Mouse (Mus musculus) Patski (cell line): ENCODE measurements around the gene Siah3. TPM values are rescaled to one million over a fixed set of nuclear protein-coding genes. Genes with fewer than 3 reads are reported as not detected.

Experiments
- ATAC-seq: fragments of 100-300 bp; one replicate; pipeline ENCODE4 v1.8.0; 2021
- CTCF ChIA-PET: fragments of 350-600 bp; sonication (Branson Sonifier 250); formaldehyde crosslinking; loops from one replicate; lab custom pipeline; 2022; ENCODE audit warnings: inconsistent platforms; lab: Charles Lee
- POLR2A ChIA-PET: fragments of 350-600 bp; sonication (Branson Sonifier 250); formaldehyde crosslinking; loops from one replicate; lab custom pipeline; 2022; ENCODE audit warnings: antibody characterized with exemption, inconsistent platforms; lab: Charles Lee
- DNase-seq: peaks from one replicate; pipeline ENCODE4 v3.0.0-alpha.2; 2011; ENCODE audit warnings: low read depth, low spot score
- H3K27me3 ChIP-seq: fragments of 371-371 bp; one replicate; pipeline ENCODE4 v1.5.1; 2021
- CTCF ChIP-seq: fragments of 100-300 bp; IDR thresholded peaks from one replicate; pipeline ENCODE4 v1.5.1; 2021
- in situ Hi-C: fragments of 300-500 bp; cut with MboI; formaldehyde crosslinking; loops from 3 replicates; pipeline ENCODE4 v1.11.1; 2018; ENCODE audit warnings: low pct_unique_long_range_greater_than_20kb, mixed read lengths
- polyA plus RNA-seq: library from polyadenylated mRNA; unstranded; gene quantifications from one replicate; pipeline ENCODE4 v1.2.3, GENCODE M21; 2021

The Siah3 gene
- polyA plus RNA-seq, 1 experiment from 2014 or later: not detected

DNA sequence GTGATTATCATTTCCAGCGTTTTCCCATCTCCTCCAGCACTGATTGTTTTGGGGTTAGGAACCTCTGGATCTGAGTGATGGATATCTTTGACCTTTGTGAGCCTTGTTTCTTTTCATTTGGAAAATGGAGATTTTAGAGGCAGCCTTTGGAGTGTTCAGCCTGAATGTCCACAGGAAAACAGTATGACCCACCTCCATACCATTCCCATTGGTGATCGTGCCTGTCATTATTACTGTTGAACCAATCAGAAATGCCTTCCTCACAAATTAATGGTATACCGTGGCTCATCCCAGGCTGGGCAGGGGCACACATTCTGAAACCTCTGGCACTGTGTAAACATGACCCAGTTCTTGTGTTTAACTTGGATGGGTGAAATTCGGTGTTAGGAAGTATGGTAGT lies 6.0 kb downstream of the Siah3 start:
- ChIA-PET POLR2A (no interaction called here), CTCF (no interaction called here)
- no peak for DNase-seq
- TF ChIP-seq CTCF: no peak
- in situ Hi-C loops: no loop called here
- ATAC-seq: no peak
- peaks cover 57% of the 10 kb centered on the region for H3K27me3 ChIP-seq

DNA sequence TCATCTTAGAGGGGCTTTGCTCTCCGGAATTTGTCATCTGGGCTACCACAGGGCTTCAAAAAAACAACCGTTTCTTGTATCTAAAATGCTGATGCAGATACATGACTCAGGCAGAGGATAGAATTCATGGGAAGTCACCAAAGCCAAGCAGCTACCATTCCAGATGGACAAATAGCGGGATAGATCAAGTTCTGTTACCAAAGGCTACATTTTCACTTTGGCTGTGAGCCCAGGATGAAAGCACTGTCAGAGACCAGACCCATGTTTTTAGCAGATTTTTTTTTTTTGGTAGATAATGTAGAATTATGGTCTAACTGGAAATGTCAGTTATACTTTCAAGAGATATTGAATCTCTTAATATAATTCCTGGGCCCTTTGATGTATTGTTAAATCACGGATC lies 7.4 kb downstream of the Siah3 start:
- POLR2A ChIA-PET: no interaction called here
- CTCF ChIA-PET: no interaction called here
- no peak for ATAC-seq
- no peak for DNase-seq
- H3K27me3 ChIP-seq: peaks cover 49% of the 10 kb centered on the region
- in situ Hi-C loops: no loop called here
- TF ChIP-seq CTCF: no peak

DNA sequence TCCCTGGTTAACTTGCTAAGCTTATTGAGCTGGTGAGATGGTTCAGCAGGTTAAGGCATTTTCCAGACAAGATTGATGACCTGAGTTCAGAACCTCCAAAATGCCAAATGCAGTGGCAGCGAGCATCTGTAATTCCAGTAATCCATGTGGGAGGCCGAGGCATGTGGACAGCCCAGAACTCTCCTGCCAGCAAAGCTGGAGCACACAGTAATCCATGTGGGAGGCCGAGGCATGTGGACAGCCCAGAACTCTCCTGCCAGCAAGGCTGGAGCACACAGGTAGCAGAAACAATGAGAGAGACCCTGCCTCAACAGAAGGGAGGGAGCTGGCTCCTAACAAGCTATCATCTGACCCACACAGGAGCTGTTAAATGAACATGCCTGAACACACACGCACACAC lies 13.2 kb downstream of the Siah3 start:
- no peak for DNase-seq
- no peak for TF ChIP-seq CTCF
- ChIA-PET CTCF (no interaction called here), POLR2A (no interaction called here)
- in situ Hi-C loops: no loop called here
- no peak for ATAC-seq
- H3K27me3 ChIP-seq: peaks cover 37% of the 10 kb centered on the region

DNA sequence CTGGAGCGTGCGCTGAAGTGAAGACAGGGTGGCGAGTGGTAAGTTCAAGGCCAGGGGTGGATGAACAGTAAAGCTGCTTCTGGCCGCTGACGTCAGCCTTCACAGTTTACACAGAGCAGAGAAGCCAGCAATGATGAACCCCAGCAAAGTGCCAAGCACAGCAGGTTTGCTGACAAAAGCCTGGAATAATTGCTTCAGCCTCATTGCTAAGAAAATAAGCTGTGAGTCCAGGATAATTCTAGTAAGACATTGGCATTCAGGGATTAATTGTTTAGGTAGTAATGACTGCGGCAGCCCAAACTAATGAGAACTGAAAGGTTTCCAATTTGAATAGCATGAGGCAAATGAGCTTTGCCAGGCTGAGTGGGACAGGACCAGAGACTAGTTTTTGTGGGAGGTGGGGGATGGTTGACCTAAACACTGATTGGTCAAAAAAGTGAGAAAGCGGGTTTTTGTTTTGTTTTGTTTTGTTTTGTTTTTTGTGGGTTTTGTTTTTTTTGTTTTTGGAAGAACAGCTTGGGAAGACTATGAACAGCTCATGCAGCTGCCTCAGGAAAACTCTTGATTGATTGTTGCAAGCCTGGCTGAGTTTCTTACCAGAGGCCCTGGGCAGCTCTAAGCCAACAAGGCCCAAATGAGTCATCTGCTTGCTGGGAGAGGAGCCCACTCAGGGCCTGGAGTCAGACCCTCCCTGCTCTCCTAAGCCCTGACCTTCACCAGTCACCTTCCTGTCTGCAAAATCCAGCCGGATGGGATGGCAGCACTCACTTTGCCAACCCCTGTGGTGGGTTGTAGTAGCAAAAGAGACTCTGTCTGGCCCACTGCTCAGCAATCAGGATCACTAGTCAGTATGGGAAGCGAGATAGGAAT lies 17.5 kb downstream of the Siah3 start:
- ChIA-PET CTCF (interaction anchor here (1.0 kb wide), 1 partner anchor 10 kb away, joined by 3 read pairs; no protein-coding TSS in a partner anchor), POLR2A (no interaction called here)
- DNase-seq (no peak), ATAC-seq (no peak)
- peaks cover 12% of the 10 kb centered on the region for H3K27me3 ChIP-seq
- no peak for TF ChIP-seq CTCF
- in situ Hi-C loops: no loop called here

DNA sequence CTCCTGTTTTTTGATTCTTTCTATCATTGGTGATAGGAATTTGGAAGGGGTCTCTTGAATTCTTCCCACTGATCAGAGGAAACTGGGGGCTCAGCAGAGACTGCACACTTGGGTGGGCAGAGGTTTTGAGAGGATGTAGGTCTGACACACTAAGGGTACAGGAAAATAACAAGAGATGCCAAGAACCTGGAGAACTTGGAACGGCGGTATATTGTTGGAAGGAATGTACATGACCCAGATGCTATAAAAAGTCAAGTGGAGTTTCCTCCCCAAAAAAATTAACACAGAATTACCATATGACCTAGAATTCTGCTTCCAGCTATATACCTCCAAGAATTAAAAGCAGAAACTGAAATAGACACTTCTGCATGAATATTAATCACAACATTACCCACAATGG lies 20.1 kb downstream of the Siah3 start:
- CTCF ChIA-PET: no interaction called here
- TF ChIP-seq CTCF: no peak
- POLR2A ChIA-PET: no interaction called here
- ATAC-seq: no peak
- in situ Hi-C loops: no loop called here
- no peak for DNase-seq
- H3K27me3 ChIP-seq: peaks cover 9% of the 10 kb centered on the region

DNA sequence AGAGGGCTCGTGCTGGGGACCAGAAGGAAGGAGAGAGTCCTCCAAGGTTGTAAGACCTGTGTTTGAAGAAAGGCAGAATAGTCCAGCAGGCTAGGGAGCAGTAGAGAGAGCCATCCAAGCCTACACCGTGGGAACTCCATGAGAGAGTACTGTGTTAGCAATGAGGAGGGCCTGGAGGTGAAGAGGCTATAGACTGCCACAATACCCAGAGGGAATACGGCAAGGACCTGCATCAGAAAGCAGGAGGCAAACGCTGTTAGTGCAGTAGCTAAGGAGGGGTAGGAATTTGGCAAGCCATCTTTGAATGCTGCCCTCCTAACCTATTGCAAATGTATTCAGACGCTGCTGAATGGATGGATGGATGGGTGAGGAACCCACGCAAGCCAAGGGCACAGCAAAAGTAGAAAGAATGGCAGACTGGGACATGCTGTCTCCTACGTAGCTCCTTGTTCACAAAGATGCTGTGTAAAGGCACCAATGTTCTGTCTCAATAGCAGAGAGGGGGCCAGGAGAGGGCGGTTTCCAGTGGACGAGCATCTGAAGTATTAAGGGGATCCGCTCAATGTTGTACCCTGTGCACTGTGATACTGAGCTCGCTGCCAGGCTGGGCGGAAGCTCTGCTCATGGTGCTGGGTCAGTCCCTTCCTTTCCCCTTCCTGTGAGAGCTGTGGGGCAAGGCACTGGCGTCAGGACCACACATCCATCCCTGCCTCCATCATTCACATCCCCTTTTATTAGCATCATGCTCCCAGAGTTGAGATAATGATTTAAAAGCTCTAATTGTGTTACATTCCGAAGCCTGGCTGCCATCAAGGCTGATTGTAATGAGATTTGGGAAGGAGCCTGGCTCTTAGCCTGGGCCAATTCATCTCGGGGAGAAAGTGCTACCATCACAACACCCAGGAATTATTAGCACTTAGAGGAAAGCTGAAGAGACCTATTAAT lies 26.7 kb downstream of the Siah3 start:
- peaks cover 18% of the 10 kb centered on the region for H3K27me3 ChIP-seq
- DNase-seq (no peak), ATAC-seq (no peak)
- POLR2A ChIA-PET: no interaction called here
- in situ Hi-C loops: no loop called here
- TF ChIP-seq CTCF: no peak
- CTCF ChIA-PET: no interaction called here

DNA sequence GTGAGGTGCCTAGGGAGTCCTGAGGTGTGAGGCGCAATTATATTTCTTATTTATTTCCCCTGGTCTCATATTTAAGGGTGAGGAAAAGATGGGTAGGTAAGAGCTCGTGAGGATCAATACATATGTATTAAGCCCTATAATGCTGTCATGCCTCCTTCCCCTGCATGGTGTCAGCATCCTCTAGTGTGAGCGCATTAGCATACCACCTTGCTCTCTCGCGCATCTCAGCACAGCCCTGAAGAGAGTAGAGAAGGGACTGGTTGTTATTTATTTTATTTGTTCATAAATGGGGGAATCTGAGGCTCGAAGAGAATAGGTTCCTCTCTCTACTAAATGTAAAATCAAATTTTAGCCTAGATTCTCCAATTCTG lies 27.4 kb downstream of the Siah3 start:
- DNase-seq (no peak), ATAC-seq (no peak)
- POLR2A ChIA-PET: no interaction called here
- peaks cover 24% of the 10 kb centered on the region for H3K27me3 ChIP-seq
- in situ Hi-C loops: no loop called here
- CTCF ChIA-PET: no interaction called here
- no peak for TF ChIP-seq CTCF

DNA sequence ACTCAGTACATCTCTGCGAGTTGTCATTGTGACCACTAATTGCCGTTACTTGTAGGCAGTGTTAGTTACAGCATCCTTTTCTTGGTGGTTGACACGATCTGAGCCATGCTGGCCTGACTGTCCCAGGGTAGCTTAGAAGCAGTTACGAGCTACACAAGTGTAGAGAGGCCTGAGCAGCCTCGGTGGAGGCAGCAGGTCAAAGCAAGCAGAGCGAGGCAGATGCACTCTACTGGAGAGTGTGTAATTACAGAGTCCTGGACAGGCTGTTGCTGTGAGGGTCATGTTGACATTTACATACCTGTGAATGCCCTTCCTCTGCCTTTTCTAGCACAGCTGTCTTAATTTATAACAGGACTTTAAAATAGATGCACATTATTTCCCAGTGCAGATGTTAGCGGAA lies 32.1 kb downstream of the Siah3 start:
- H3K27me3 ChIP-seq: peaks cover 30% of the 10 kb centered on the region
- in situ Hi-C loops: no loop called here
- ATAC-seq (no peak), DNase-seq (no peak)
- CTCF ChIA-PET: no interaction called here
- no peak for TF ChIP-seq CTCF
- POLR2A ChIA-PET: no interaction called here

DNA sequence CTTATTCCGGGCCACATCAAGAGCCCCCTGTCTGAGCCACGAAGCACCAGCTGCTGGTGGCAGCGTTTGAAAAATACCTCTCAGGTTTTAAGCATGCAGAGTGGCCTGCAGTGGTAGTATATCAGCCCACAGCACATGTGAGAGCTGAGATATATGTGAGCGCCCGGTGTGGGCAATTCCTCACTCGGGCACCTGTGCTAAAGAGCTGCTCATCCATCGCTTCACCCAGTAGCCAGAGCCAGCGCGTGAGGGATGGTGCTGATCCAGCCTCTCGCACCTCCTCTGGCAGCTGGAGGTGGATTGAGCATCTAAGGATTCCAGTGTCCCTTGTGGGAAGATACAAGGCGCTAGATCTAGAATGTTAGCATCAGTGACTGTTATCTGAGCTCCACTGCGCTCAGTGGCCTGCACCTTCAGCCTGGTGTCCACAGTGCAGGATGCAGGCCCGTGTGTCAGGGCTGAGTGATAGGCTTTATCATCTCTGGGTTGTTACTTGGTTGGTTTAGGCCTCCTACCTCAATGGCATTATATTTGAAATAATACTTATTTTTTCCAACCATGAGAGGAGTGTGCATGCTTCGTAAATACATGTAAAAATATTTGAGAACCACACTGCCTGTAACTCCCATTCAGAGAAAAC lies 37.9 kb downstream of the Siah3 start:
- no peak for TF ChIP-seq CTCF
- ATAC-seq (no peak), DNase-seq (no peak)
- ChIA-PET CTCF (no interaction called here), POLR2A (no interaction called here)
- in situ Hi-C loops: no loop called here
- peaks cover 23% of the 10 kb centered on the region for H3K27me3 ChIP-seq

DNA sequence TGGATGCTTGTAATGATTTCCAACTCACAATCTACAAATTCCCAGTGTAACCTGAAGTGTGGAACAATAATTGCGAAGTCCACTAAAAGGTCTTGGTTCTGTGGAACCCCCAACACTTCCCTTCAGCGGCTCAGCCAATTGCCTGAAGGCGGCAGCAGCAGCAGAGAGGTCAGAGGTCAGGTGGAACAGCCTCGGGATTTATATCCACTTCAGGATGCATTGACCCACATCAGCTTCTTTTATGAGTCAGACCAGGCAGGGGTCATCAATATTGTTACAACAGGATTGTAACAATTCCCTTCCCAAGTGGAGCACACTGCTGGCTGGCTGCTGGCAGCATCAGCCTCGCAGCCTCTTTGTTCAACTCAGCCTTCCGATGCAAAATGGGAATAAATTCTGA lies 39.1 kb downstream of the Siah3 start:
- ATAC-seq (no peak), DNase-seq (no peak)
- in situ Hi-C loops: no loop called here
- CTCF ChIA-PET: no interaction called here
- TF ChIP-seq CTCF: no peak
- peaks cover 17% of the 10 kb centered on the region for H3K27me3 ChIP-seq
- POLR2A ChIA-PET: no interaction called here
